Mouse (Mus musculus): ENCODE measurements around the gene Gpatch8. TPM values are rescaled to one million over a fixed set of nuclear protein-coding genes. Genes with fewer than 3 reads are reported as not detected.

Gpatch8 gene
- polyA plus RNA-seq, 1 experiment from 2014 or later, result 32.6 TPM

DNA sequence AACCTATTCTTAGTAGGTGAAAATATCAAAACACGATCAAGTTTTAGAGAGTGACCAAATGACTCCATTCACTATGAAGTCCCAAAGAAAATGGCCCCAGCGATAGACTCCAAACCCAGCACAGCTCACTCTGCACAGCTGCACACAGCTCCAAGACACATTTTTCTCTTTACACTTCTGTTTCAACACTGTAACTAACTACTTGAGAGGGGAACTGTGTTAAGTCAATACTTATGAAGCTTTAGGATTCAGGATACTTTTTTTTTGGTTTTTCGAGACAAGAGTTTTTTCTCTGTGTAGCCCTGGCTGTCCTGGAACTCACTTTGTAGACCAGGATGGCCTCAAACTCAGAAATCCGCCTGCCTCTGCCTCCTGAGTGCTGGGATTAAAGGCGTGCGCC lies 61.1 kb downstream of the Gpatch8 start:
- Histone ChIP-seq H3K4me2 (ENCODE audit: low read length) (no peak overlapping the region), H3K27me3 (replicated peaks; ENCODE audit: control insufficient read depth, insufficient read depth, low read length) (no peaks in the 10 kb centered on the region), H3K4me3 (ENCODE audit: low read depth, low read length) (no peak overlapping the region), H3K9me3 (replicated peaks; ENCODE audit: control insufficient read depth, low read length) (no peaks in the 10 kb centered on the region), H3K9ac (ENCODE audit: low read length) (no peak overlapping the region), H3K27ac (ENCODE audit: low read depth, low read length) (no peak overlapping the region), H3K4me1 (ENCODE audit: control insufficient read depth, insufficient read depth, low read length) (no peaks in the 10 kb centered on the region), H3K36me3 (ENCODE audit: control insufficient read depth, insufficient read depth, low read length) (peaks cover 49% of the 10 kb centered on the region)
- ATAC-seq (no peak), DNase-seq (ENCODE audit: low spot score) (no peak)
- WGBS, result 95% methylated on average over 6 of the region's 6 CpGs

DNA sequence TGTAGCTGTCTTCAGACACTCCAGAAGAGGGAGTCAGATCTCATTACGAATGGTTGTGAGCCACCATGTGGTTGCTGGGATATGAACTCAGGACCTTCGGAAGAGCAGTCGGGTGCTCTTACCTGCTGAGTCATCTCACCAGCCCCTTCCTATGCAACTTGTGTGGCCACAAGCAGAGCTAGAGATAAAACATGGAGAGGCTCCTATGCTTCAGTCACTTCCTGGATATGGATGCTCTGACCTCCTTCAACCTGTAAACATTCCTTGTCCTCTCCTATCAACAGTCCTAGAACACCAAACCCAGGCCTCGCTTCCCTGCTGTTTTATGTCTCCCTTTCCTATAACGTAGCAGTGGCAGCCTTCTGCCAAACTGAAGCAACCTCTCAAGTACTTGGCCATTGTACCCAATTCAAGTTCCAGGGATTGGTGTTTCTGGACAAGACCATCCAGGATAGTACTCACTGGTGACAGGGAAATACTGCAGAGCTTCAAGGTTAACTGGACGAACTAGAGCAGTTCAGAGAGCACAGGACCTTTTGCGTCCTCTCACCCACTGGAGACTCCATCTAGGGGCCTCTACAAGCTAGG lies 62.0 kb downstream of the Gpatch8 start:
- WGBS, result 92% methylated on average over 7 of the region's 7 CpGs
- H3K36me3 ChIP-seq (ENCODE audit: control insufficient read depth, insufficient read depth, low read length), result peaks cover 41% of the 10 kb centered on the region

DNA sequence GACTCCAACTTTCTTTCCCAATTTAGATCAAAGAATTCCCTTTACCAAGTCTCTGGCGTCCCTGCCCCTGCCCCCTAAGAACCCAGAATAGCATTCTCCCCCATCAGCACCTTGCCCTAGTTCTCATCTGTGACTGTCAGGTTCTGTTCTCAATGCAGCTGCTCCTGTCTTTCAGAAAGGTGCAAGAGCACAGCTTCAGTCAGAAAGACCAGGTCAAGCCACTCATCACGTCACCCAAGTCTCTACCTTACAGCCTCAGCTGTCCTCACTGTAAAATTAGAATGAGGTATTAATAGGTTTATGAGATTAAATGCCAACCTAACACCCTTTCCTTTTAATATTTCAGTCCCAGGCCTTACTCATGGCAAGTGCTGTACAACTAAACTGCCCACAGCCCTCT lies 63.0 kb downstream of the Gpatch8 start:
- ATAC-seq (no peak), DNase-seq (ENCODE audit: low spot score) (no peak)
- no peaks in the 10 kb centered on the region for H3K27me3 ChIP-seq (replicated peaks; ENCODE audit: control insufficient read depth, insufficient read depth, low read length)
- WGBS, result 91% methylated on average over 2 of the region's 2 CpGs
- H3K27ac ChIP-seq (ENCODE audit: low read depth, low read length), result no peak overlapping the region
- no peaks in the 10 kb centered on the region for H3K4me1 ChIP-seq (ENCODE audit: control insufficient read depth, insufficient read depth, low read length)
- H3K9ac ChIP-seq (ENCODE audit: low read length), result no peak overlapping the region
- no peak overlapping the region for H3K4me2 ChIP-seq (ENCODE audit: low read length)
- peaks cover 34% of the 10 kb centered on the region for H3K36me3 ChIP-seq (ENCODE audit: control insufficient read depth, insufficient read depth, low read length)
- H3K9me3 ChIP-seq (replicated peaks; ENCODE audit: control insufficient read depth, low read length), result no peaks in the 10 kb centered on the region
- no peak overlapping the region for H3K4me3 ChIP-seq (ENCODE audit: low read depth, low read length)

More for the DNA sequence above, 62.0 kb downstream of the Gpatch8 start:
- H3K4me2 ChIP-seq (ENCODE audit: low read length), result no peak overlapping the region
- no peaks in the 10 kb centered on the region for H3K9me3 ChIP-seq (replicated peaks; ENCODE audit: control insufficient read depth, low read length)
- H3K9ac ChIP-seq (ENCODE audit: low read length), result no peak overlapping the region
- no peaks in the 10 kb centered on the region for H3K27me3 ChIP-seq (replicated peaks; ENCODE audit: control insufficient read depth, insufficient read depth, low read length)
- no peaks in the 10 kb centered on the region for H3K4me1 ChIP-seq (ENCODE audit: control insufficient read depth, insufficient read depth, low read length)
- no peak overlapping the region for H3K27ac ChIP-seq (ENCODE audit: low read depth, low read length)
- no peak for DNase-seq (ENCODE audit: low spot score)
- H3K4me3 ChIP-seq (ENCODE audit: low read depth, low read length), result no peak overlapping the region
- ATAC-seq, result no peak

DNA sequence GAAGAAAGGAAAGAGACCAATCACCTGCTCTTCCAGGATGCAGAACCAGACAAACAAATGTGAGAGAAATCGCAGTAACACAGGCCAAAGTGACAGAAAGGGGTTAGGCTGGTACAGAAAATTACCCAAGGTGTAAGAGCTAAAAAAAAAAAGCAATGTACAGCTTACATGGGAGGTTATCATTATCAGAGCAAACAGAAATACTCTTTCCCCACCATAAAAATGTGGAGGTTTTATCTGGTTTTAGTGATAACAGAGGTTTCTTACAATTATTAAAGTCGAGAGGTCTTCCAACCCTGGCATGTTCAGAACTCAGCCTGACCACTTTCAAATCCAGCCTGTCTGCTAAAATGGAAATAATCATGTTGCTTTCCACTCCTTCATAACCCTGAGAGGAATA lies 68.3 kb downstream of the Gpatch8 start:
- DNase-seq (ENCODE audit: low spot score), result no peak
- no peak overlapping the region for H3K4me2 ChIP-seq (ENCODE audit: low read length)
- no peak for ATAC-seq
- no peak overlapping the region for H3K9ac ChIP-seq (ENCODE audit: low read length)
- H3K27ac ChIP-seq (ENCODE audit: low read depth, low read length), result no peak overlapping the region
- H3K27me3 ChIP-seq (replicated peaks; ENCODE audit: control insufficient read depth, insufficient read depth, low read length), result no peaks in the 10 kb centered on the region
- no peaks in the 10 kb centered on the region for H3K9me3 ChIP-seq (replicated peaks; ENCODE audit: control insufficient read depth, low read length)
- H3K4me1 ChIP-seq (ENCODE audit: control insufficient read depth, insufficient read depth, low read length), result no peaks in the 10 kb centered on the region
- H3K4me3 ChIP-seq (ENCODE audit: low read depth, low read length), result no peak overlapping the region
- peaks cover 39% of the 10 kb centered on the region for H3K36me3 ChIP-seq (ENCODE audit: control insufficient read depth, insufficient read depth, low read length)
- WGBS, result 91% methylated on average over 2 of the region's 2 CpGs

DNA sequence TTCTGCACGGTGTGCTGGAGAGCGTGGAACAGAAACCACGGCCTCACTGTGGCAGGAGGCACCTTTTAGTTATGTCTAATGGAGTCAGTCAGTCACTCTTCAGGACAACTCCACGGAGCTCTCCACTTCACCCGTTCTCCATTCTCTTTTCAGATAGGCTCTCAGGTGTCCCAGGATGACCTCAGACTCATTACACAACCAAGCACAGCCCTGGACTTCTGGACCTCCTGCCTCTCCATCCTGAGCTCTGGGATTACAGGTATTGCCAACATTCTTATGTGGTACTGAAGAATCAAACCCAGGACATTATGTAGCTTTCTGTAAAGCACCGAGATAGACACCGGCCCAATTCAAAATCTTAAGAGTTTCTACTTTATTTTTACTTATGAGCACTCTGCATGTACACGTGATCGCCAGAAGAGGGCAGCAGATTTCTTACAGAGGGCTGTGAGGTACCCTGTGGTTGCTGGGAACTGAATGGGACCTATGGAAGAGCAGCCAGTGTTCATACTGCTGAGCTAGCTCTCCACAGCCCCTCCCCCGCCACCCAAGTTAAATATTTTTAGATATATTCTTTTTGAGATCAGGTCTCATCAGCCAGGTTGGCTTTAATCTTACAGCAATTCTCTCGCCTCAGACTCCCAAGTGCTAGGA lies 69.3 kb downstream of the Gpatch8 start:
- peaks cover 38% of the 10 kb centered on the region for H3K36me3 ChIP-seq (ENCODE audit: control insufficient read depth, insufficient read depth, low read length)
- WGBS, result 73% methylated on average over 11 of the region's 11 CpGs
- H3K27me3 ChIP-seq (replicated peaks; ENCODE audit: control insufficient read depth, insufficient read depth, low read length), result no peaks in the 10 kb centered on the region
- ATAC-seq, result peak; percentile 83
- H3K9me3 ChIP-seq (replicated peaks; ENCODE audit: control insufficient read depth, low read length), result no peaks in the 10 kb centered on the region
- peak; percentile 92 for DNase-seq (ENCODE audit: low spot score)
- H3K27ac ChIP-seq (ENCODE audit: low read depth, low read length), result no peak overlapping the region
- H3K4me3 ChIP-seq (ENCODE audit: low read depth, low read length), result no peak overlapping the region
- H3K4me2 ChIP-seq (ENCODE audit: low read length), result no peak overlapping the region
- H3K9ac ChIP-seq (ENCODE audit: low read length), result no peak overlapping the region
- H3K4me1 ChIP-seq (ENCODE audit: control insufficient read depth, insufficient read depth, low read length), result no peaks in the 10 kb centered on the region

DNA sequence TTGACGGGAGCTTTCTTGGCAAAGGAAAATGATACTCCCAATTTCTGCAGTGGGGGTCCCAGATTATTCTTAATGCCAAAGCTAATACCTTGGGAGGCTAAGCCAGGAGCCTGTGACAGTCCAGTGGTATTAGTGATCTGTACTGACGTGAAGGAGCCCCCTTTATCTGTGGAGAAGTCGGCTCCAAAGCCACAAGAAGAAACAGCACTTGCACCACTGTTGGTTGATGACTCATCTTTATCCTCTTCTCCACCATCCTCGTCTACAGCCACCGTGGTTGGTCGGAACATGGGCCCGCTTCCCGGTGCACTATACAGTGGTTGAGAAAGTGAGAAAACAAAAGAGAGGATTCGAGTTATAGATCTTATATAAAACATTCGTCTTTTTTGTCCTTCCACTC lies 74.4 kb downstream of the Gpatch8 start:
- H3K9me3 ChIP-seq (replicated peaks; ENCODE audit: control insufficient read depth, low read length), result no peaks in the 10 kb centered on the region
- no peaks in the 10 kb centered on the region for H3K4me1 ChIP-seq (ENCODE audit: control insufficient read depth, insufficient read depth, low read length)
- H3K27me3 ChIP-seq (replicated peaks; ENCODE audit: control insufficient read depth, insufficient read depth, low read length), result no peaks in the 10 kb centered on the region
- H3K36me3 ChIP-seq (ENCODE audit: control insufficient read depth, insufficient read depth, low read length), result peaks cover 72% of the 10 kb centered on the region
- H3K27ac ChIP-seq (ENCODE audit: low read depth, low read length), result no peak overlapping the region
- no peak overlapping the region for H3K4me3 ChIP-seq (ENCODE audit: low read depth, low read length)
- ATAC-seq (no peak), DNase-seq (ENCODE audit: low spot score) (no peak)
- 94% methylated on average over 10 of the region's 10 CpGs for WGBS
- no peak overlapping the region for H3K4me2 ChIP-seq (ENCODE audit: low read length)
- H3K9ac ChIP-seq (ENCODE audit: low read length), result no peak overlapping the region

DNA sequence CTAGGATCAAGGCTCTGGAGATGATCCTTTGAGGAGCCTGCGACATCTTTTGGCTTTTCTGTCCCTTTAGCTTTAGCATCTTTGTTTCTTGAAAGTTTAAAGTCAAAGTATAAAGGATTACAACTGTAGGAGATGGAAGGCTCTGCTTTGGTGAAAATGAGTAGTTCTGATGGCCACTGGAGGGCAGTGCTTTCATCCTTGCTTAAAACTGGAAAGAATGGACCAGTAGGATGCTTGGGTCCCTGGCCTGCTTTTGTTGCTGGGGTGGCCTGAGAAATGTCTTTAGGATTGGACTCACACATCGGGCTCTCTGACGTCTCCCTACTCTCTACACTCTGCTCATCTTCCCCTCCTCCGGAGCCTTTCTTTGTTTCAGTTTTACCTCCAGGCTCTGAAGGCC lies 75.3 kb downstream of the Gpatch8 start:
- peaks cover 65% of the 10 kb centered on the region for H3K36me3 ChIP-seq (ENCODE audit: control insufficient read depth, insufficient read depth, low read length)
- H3K27ac ChIP-seq (ENCODE audit: low read depth, low read length), result no peak overlapping the region
- no peak overlapping the region for H3K4me3 ChIP-seq (ENCODE audit: low read depth, low read length)
- DNase-seq (ENCODE audit: low spot score) (no peak), ATAC-seq (no peak)
- no peaks in the 10 kb centered on the region for H3K9me3 ChIP-seq (replicated peaks; ENCODE audit: control insufficient read depth, low read length)
- no peak overlapping the region for H3K4me2 ChIP-seq (ENCODE audit: low read length)
- no peak overlapping the region for H3K9ac ChIP-seq (ENCODE audit: low read length)
- H3K4me1 ChIP-seq (ENCODE audit: control insufficient read depth, insufficient read depth, low read length), result no peaks in the 10 kb centered on the region
- H3K27me3 ChIP-seq (replicated peaks; ENCODE audit: control insufficient read depth, insufficient read depth, low read length), result no peaks in the 10 kb centered on the region
- 86% methylated on average over 4 of the region's 4 CpGs for WGBS

GRCm38 (mm10) chr11:102480111-102480510 lies 76.1 kb downstream of the Gpatch8 start:
- no peak overlapping the region for H3K4me3 ChIP-seq (ENCODE audit: low read depth, low read length)
- no peaks in the 10 kb centered on the region for H3K4me1 ChIP-seq (ENCODE audit: control insufficient read depth, insufficient read depth, low read length)
- 96% methylated on average over 15 of the region's 15 CpGs for WGBS
- H3K27me3 ChIP-seq (replicated peaks; ENCODE audit: control insufficient read depth, insufficient read depth, low read length), result no peaks in the 10 kb centered on the region
- H3K9me3 ChIP-seq (replicated peaks; ENCODE audit: control insufficient read depth, low read length), result no peaks in the 10 kb centered on the region
- no peak overlapping the region for H3K4me2 ChIP-seq (ENCODE audit: low read length)
- DNase-seq (ENCODE audit: low spot score) (no peak), ATAC-seq (no peak)
- H3K27ac ChIP-seq (ENCODE audit: low read depth, low read length), result no peak overlapping the region
- peaks cover 61% of the 10 kb centered on the region for H3K36me3 ChIP-seq (ENCODE audit: control insufficient read depth, insufficient read depth, low read length)
- H3K9ac ChIP-seq (ENCODE audit: low read length), result no peak overlapping the region

DNA sequence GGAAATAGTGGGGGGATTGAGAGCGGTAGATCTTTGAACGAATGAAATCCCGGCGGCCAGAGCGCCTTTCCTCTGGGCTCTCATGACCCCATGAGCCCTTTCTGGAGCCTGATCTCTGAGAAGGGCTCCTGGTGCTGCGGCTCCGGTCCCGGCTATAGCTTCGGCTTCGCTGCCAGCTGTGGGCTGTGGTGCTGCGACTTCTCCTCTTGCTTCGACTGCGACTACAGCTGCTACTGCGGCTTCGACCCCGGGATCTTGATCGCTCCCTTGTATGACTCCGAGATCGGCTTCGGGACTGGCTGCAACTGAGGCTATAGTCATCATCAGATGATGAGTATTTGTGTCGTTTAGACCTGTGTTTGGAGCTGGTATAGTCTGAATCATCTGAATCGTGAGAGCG lies 76.6 kb downstream of the Gpatch8 start:
- DNase-seq (ENCODE audit: low spot score) (no peak), ATAC-seq (no peak)
- no peak overlapping the region for H3K27ac ChIP-seq (ENCODE audit: low read depth, low read length)
- H3K4me2 ChIP-seq (ENCODE audit: low read length), result no peak overlapping the region
- no peaks in the 10 kb centered on the region for H3K4me1 ChIP-seq (ENCODE audit: control insufficient read depth, insufficient read depth, low read length)
- H3K36me3 ChIP-seq (ENCODE audit: control insufficient read depth, insufficient read depth, low read length), result peaks cover 56% of the 10 kb centered on the region
- no peaks in the 10 kb centered on the region for H3K9me3 ChIP-seq (replicated peaks; ENCODE audit: control insufficient read depth, low read length)
- no peak overlapping the region for H3K9ac ChIP-seq (ENCODE audit: low read length)
- 96% methylated on average over 23 of the region's 23 CpGs for WGBS
- no peaks in the 10 kb centered on the region for H3K27me3 ChIP-seq (replicated peaks; ENCODE audit: control insufficient read depth, insufficient read depth, low read length)
- no peak overlapping the region for H3K4me3 ChIP-seq (ENCODE audit: low read depth, low read length)

Data from forebrain, embryonic 14.5 days (tissue).